Mouse (Mus musculus): Measurements from ENCODE around the gene Gm49673. TPM values are rescaled to one million over a fixed set of nuclear protein-coding genes. Genes with fewer than 3 reads are reported as not detected.
"Not testable (repeated sequence)": the region's sequence is repeated elsewhere in the genome, so short reads cannot be mapped to it uniquely, and the experiment has no call there.

Gm49673 gene
- total RNA-seq (2021), result under 1 TPM; 0.26 to 0.58 TPM
- long read RNA-seq, experiment 1, partial matches to known transcripts, result 0 of 1 reads
- long read RNA-seq, experiment 1, other reads (novel, unspliced or antisense), result 1 of 1 reads
- long read RNA-seq, experiment 2, partial matches to known transcripts, result 3 of 4 reads
- long read RNA-seq, experiment 2, other reads (novel, unspliced or antisense), result 1 of 4 reads

- not testable (repeated sequence) for DNase-seq (ENCODE audit: low spot score in 2 of 2)
Observed at GRCm38 (mm10) chr17:8147439-8148316, at the start of gene Gm49673, which contains the start of gene Rnaset2a. Gene Gm49673, minus strand, starts transcription at chr17:8147788. Gene Rnaset2a, minus strand, starts transcription at chr17:8148097.

DNA sequence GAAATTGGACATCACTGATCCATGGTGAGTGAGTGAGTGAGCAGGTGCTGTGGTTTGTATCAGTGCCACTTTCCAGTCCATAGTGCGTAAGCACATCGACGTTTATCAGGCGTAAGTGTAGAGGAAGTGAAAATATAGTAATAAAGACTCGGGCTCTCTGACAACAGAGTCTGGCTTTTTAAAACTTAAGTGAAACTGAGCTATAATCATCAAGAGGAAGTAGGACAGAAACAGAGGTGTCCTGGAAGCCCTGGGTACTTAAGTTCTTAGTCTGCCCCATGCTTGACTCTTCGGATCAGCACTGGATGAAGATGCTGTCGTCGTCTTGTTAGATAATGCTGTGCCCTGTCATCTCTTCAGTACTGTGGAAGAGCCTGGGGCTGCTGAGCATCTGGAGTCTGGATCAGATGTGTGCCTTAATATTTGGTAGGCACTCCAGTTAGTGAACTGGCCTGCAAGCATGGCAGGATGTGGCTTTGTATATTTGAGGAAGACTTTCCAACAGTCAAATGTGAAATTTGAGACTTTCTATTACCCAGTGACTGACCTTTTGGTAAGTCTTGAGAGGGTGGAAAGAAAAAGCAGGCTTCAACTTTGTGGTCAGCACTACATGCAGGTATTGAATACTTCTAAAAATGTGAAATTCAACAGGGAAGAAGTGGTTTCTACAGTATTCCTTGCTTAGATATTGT is 48.2 kb upstream of the Gm49673 start:
- no peak for DNase-seq (ENCODE audit: low spot score in 2 of 2)

DNA sequence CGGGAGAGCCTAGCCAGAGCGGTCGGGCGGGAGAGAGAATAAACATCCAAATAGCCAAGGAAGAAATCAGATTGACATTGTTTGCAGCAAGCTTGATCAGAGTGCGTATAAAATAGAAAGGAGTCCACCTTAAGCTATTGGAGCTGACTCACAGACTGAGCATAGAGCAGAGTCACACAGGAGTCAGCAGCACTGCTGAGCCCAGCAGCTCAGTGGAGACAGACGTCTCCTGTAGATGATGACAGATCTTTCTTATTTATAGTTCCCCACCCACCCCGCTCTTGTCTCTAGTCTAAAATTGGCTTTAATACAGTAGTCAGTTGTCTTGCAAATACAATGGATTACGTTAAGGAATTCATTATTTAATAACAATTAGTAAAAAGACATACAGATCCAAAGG is 46.1 kb upstream of the Gm49673 start:
- DNase-seq (ENCODE audit: low spot score in 2 of 2), result no peak

- DNase-seq (ENCODE audit: low spot score in 2 of 2), result no peak
Observed at GRCm38 (mm10) chr17:8184217-8184616, 36.6 kb upstream of the Gm49673 start.

- DNase-seq (ENCODE audit: low spot score in 2 of 2), result no peak
Observed at GRCm38 (mm10) chr17:8183815-8184214, 36.2 kb upstream of the Gm49673 start.

DNA sequence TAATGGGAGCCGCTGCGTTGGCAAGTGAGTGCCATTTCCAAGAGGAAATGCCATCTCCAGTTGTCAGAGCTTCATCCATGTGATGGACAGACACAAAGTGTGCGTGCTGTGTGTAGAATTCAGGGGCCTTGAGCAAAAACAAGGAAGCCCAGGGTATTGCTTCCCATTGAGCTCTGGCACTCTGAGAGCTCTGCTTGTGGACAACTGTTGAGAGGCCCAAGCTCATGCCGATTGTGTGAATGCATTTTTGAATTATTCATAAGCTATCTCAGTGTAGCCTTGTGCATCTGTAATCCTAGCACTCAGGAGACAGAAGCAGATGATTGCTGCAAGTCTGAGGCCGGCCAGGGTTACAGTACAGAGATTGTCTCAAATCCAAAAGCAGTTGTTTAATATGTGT is 29.5 kb upstream of the Gm49673 start:
- no peak for DNase-seq (ENCODE audit: low spot score in 2 of 2)

- DNase-seq (ENCODE audit: low spot score in 2 of 2), result no peak
Observed at GRCm38 (mm10) chr17:8171081-8171480, 23.5 kb upstream of the Gm49673 start.

DNA sequence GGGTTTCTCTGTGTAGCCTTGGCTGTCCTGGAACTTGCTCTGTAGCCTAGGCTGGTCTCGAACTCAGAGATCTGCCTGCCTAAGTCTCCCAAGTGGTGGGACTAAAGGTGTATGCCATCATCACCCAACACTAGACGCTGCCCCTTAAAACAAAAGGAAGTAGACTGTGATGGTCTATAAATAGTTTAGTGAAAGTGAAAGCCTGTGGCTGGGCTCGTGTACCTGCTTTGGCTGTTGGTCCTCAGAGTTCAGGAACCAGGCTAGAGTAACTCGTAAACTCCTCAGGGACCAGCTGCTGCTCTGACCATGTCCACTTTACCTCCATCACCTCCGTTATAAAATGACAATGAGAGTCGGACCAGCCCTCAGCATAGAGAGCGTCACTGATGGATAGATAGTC is 22.7 kb upstream of the Gm49673 start:
- DNase-seq (ENCODE audit: low spot score in 2 of 2), result no peak

GRCm38 (mm10) chr17:8167436-8167835 is 19.8 kb upstream of the Gm49673 start:
- not testable (repeated sequence) for DNase-seq (ENCODE audit: low spot score in 2 of 2)

GRCm38 (mm10) chr17:8166454-8166853 is 18.9 kb upstream of the Gm49673 start:
- not testable (repeated sequence) for DNase-seq (ENCODE audit: low spot score in 2 of 2)

DNA sequence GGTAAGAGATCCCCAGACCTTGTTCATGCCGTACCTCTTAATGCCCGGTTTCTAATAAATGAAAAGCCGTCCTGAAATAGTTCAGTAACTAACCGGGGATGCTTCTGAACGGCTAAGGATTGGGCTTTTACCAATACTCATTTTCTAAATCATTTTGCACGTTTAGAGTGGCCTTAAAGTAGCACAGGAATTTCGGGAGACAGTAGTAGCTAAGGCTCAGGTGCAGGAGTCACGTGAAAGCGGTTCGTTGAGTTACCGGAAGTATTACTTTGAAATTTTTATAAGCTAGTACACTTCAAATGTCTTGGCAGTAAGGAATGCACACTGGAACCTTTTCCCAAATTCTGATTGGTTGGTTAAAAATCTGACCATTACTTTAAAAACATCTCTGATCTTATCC is 18.4 kb upstream of the Gm49673 start:
- not testable (repeated sequence) for DNase-seq (ENCODE audit: low spot score in 2 of 2)

- peak in 1 of 2 experiments; percentile 43 for DNase-seq (ENCODE audit: low spot score in 2 of 2)
Observed at GRCm38 (mm10) chr17:8165608-8165945, 18.0 kb upstream of the Gm49673 start.

- DNase-seq (ENCODE audit: low spot score in 2 of 2), result peak in 1 of 2 experiments; percentile 66
Observed at GRCm38 (mm10) chr17:8164701-8165607, 17.4 kb upstream of the Gm49673 start, which contains the start of gene Fgfr1op. Gene Fgfr1op, plus strand, starts transcription at chr17:8165501.

- peak; percentile 47 to 49 for DNase-seq (ENCODE audit: low spot score in 2 of 2)
Observed at GRCm38 (mm10) chr17:8160969-8161368, 13.4 kb upstream of the Gm49673 start.

DNA sequence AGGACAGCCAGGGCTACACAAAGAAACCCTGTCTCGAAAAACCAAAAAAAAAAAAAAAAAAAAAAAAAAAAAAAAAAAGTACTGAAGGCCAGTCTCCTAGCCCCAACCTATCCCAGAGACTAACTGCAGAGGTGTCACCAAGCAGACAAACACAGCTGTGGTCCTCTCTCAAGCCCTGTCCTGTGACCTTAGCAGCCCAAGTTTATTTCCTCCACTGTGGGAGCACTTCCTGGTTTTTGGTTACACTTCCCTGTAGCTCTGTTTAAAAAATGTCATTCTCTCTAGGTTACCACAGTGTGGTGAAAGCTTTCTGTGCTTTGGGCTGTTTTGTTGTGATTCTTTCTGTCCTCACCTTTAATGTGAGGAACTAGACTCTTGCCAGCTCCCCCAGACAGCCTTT is 11.0 kb upstream of the Gm49673 start:
- not testable (repeated sequence) for DNase-seq (ENCODE audit: low spot score in 2 of 2)

GRCm38 (mm10) chr17:8155982-8156381 is 8.4 kb upstream of the Gm49673 start:
- not testable (repeated sequence) for DNase-seq (ENCODE audit: low spot score in 2 of 2)

GRCm38 (mm10) chr17:8155010-8155409 is 7.4 kb upstream of the Gm49673 start:
- DNase-seq (ENCODE audit: low spot score in 2 of 2), result not testable (repeated sequence)

DNA sequence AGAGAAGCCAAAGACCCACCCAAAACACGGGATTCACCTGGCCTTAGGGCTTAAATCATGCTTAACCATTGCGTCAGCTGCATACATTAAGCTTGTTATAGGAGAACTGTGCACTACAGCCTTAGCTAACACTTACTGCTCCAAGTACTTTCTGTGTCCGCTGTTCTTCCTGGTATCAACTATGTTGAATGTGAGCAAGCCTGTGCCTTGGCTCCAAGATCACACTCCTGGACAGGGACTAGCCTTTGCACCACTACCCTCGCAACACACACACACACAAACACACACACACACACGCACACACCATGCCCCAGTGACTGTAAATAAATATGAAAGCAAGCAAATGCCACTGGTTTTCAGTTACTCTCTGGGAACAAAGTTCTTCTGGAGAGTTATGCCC is 657 bp downstream of the Gm49673 start:
- DNase-seq (ENCODE audit: low spot score in 2 of 2), result not testable (repeated sequence)

DNA sequence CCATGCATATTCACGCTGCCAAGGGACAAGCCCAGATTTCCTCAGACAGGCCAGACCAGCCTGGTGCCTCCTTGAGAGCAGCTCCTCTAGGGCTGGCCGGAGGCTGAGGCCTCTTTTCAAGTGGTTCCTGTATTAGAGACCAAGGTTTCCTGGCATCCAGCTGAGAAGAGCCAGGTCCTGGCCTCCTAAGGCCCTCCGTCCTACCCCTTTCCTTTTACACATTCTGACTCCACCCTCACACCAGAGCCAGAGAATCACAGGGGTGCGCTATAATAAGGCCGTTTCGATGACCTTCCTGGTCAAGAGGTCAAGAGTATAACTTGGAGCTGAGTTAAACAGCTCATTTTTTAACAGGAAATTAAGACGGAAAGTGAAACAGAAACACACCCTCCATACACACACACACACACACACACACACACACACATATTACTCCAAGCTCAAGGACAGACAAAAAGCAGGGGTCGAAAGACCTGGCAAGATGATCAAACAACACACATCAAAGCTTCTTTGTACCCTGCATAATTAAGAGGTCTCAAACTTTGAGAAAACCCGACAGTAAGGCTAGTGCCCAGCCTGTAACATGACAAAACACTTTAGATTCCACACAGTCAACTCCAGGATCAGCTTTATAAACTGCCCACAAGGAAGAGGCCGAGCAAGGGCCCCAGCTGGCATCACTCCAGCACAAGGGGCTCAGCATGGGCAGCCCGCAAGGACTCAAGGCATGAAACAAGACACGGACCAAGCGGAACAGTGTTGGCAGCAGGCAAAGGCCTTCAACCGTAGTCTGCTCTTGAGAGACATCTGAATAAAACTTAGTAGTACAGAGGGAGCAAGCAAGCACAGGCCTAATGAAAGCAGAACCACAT is 3.5 kb downstream of the Gm49673 start:
- not testable (repeated sequence) for DNase-seq (ENCODE audit: low spot score in 2 of 2)

GRCm38 (mm10) chr17:8140210-8140609 is 7.4 kb downstream of the Gm49673 start:
- DNase-seq (ENCODE audit: low spot score in 2 of 2), result not testable (repeated sequence)
